In genomic region chr16:6139432-6139831, GRCm38 (mm10) we compare ENCODE assay signal across 24 mouse cellular contexts.
DNase-seq lines count a peak whose midpoint lies in the region.
"Had no signal": no experiment of that assay in that cellular context is flagged by ENCODE, and none has a peak within 500 bp of the region (broad histone marks: within the 10 kb centered on the region; RNA-seq: fewer than 3 reads in every experiment).

No protein-coding gene starts in this region.

- no peaks in the 10 kb centered on the region for H3K36me3 ChIP-seq in limb, embryonic 10.5 days
- H3K36me3 ChIP-seq: forebrain, embryonic 10.5 days; G1E; heart, embryonic 12.5 days; heart, embryonic 15.5 days; hindbrain, embryonic 10.5 days; hindbrain, embryonic 13.5 days; intestine, embryonic 15.5 days had no signal

- DNase-seq in 416B (ENCODE audit: low read depth) (peak; percentile 60), ES-CJ7 (ENCODE audit: low read depth, low spot score) (peak; percentile 8), R1 (ENCODE audit: low read depth, low spot score) (peak; percentile 35), adipocyte (ENCODE audit: low spot score) (no peak)
- no peak for DNase-seq in limb, embryonic 10.5 days (ENCODE audit: low spot score)
- DNase-seq in urinary bladder, postnatal 36 days (ENCODE audit: low spot score in 2 of 2): no peak
- DNase-seq: adrenal gland, adult 8-10 months; adrenal gland, postnatal 25 days; cerebellum, adult 18-20 months; cerebellum, adult 9-10 months; cerebellum, postnatal 14 days; gastrocnemius, postnatal 25 days; heart, adult 18-20 months; heart, postnatal 10 days; heart, postnatal 36 days; kidney, adult 11 months had no signal

- H3K27me3 ChIP-seq in limb, embryonic 10.5 days (ENCODE audit: low read depth, poor library complexity, severe bottlenecking): no peaks in the 10 kb centered on the region
- H3K27me3 ChIP-seq: forebrain, embryonic 13.5 days; heart, embryonic 12.5 days; heart, embryonic 15.5 days; hindbrain, embryonic 13.5 days; intestine, embryonic 15.5 days had no signal

- H3K27ac ChIP-seq in limb, embryonic 10.5 days: no peak overlapping the region
- H3K27ac ChIP-seq: forebrain, embryonic 10.5 days; forebrain, embryonic 13.5 days; heart, embryonic 15.5 days; hindbrain, embryonic 10.5 days; hindbrain, embryonic 13.5 days; intestine, embryonic 15.5 days had no signal

- H3K4me1 ChIP-seq in limb, embryonic 10.5 days: no peaks in the 10 kb centered on the region
- H3K4me1 ChIP-seq: forebrain, embryonic 10.5 days; forebrain, embryonic 13.5 days; heart, embryonic 12.5 days; heart, embryonic 15.5 days; hindbrain, embryonic 10.5 days; intestine, embryonic 15.5 days had no signal

- H3K9me3 ChIP-seq in limb, embryonic 10.5 days (replicated peaks): no peaks in the 10 kb centered on the region
- H3K9me3 ChIP-seq: forebrain, embryonic 10.5 days; forebrain, embryonic 13.5 days; heart, embryonic 12.5 days; heart, embryonic 15.5 days; hindbrain, embryonic 10.5 days; hindbrain, embryonic 13.5 days; intestine, embryonic 15.5 days had no signal

- no peak overlapping the region for H3K4me3 ChIP-seq in limb, embryonic 10.5 days
- H3K4me3 ChIP-seq: forebrain, embryonic 10.5 days; forebrain, embryonic 13.5 days; heart, embryonic 12.5 days; heart, embryonic 15.5 days; hindbrain, embryonic 10.5 days; hindbrain, embryonic 13.5 days; intestine, embryonic 15.5 days had no signal

- 91% methylated on average over 1 of the region's 1 CpGs for WGBS in limb, embryonic 10.5 days

Comparison
In these comparisons a context has a peak if more than half of its experiments do, and no peak if none do; other contexts are left out.
1. DNase-seq: peak in 416B (single experiment), ES-CJ7 (single experiment) and R1 (single experiment); none in limb, embryonic 10.5 days (single experiment), urinary bladder, postnatal 36 days (0 of 2) and adipocyte (single experiment).